Mouse (Mus musculus): ENCODE measurements around the gene Dzip1.

Dzip1 gene

DNA sequence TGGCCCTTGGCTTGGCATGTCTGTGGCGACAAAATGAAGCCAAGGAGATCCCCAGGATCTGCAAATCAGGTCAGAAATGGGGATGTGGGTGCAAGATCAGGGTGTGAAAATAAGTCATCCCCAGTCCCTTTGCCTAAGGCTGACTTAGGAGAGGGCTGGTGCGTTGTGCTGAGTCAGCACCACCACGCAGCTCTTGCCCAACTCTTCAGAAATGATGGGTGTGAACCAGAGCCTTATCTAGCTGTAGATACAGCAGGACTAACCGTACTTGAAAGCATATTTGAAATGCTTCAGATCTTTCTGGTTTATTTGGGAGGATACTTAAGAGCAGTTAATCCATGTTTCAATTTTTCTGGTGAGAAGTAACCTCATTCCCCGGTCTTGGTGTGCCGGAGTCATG, 55.5 kb downstream of the Dzip1 start:
- DNase-seq (ENCODE audit: low spot score in 2 of 2), result no peak

DNA sequence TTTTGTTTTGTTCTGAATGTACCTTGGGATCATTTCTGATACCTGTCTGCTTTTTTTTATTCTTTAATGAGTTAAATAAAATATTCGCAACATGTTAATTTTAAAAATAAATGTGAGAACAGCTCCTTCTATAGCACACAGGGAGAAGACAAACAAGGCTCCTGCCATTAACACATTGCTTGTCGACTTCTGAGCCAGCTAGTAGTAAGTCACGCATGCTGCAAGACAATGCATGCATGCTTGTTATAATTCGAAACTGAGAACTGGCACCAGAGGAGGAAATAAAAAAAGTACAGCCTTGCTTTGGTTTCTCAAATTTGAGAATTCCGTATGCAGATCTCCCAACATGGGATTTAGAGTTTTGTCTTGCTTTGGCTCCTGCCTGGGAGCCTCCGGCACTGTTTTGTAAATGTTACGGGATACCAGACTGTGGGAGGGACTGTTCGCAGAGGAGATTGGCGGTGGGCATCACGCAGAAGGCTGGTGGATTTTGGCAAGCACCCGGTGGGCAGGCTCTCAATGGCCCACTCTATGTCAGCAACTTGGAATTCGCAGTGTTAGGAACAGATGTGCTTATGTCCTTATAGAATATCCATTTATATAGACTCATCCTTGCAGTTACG, 57.0 kb downstream of the Dzip1 start:
- no peak for DNase-seq (ENCODE audit: low spot score in 2 of 2)

DNA sequence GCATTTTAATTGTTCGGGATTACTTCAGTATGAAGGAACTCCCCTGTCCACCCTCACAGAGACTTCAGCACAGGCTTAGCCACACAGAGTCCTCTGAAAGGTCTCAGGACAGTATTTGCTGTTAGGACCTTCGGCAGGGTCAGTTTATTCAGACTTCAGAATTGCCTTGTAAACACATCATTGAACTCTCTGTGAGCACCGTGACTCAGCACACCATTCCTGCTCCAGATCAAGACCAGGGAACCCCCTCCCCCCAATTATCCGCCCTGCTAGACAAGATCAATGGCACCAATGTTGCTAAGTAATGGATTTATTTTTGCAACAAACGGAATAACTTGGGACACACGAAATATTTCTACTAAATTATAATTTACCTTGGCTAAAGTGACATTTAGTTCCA, 57.9 kb downstream of the Dzip1 start:
- no peak for DNase-seq (ENCODE audit: low spot score in 2 of 2)

DNA sequence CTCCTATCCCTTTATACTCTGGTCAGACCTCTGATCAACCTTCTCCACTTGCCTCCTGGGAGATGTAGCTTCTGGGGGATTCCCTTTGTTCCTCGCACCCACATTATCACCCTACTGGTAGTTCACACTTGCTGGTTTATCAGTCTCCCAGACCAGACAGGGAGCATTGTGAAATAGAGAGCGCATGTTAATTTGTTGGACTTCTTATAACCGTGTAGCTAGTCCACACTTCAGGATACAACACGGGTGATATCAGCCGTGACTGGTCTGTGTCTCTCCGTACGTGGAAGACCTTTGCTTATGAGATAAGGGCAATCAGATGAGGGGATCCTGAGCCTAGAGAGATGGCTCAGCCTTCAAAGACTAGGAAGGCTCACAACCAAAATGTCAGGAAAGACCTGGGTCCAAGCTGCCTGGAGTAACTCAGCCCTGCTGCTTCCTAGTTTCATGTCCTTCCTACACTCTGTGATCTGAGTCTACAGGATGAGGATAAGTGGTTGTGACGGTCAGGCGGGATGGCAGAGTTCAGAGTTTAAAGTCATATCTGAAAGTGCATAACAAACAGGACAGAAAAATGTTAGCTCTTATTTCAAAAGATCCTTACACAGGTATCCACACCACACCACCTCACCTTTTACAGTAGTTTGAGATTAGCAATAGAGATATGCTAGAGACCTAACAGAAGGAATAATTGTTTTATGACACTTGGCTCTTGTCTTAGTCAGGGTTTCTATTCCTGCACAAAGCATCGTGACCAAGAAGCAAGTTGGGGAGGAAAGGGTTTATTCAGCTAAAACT, 59.0 kb downstream of the Dzip1 start:
- DNase-seq (ENCODE audit: low spot score in 2 of 2), result no peak

DNA sequence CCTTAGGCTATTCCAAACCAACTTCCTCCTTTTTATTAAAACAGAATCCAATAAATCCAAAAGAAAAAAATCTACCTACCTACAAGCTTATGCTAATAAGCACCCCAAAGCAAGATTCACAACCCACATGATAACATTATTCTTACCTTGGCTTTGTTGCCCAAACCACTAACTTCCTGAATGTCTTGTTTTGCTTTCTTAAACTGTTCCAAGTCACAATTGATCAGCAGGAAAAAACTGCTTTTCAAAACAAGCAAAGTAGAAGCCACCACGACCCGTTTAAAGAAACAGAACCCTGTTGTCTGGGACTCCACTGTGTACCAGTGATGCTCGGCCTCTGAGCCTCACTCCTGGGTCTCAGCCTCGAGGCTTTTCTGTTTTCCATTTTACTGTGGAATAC, 60.4 kb downstream of the Dzip1 start:
- no peak for DNase-seq (ENCODE audit: low spot score in 2 of 2)

DNA sequence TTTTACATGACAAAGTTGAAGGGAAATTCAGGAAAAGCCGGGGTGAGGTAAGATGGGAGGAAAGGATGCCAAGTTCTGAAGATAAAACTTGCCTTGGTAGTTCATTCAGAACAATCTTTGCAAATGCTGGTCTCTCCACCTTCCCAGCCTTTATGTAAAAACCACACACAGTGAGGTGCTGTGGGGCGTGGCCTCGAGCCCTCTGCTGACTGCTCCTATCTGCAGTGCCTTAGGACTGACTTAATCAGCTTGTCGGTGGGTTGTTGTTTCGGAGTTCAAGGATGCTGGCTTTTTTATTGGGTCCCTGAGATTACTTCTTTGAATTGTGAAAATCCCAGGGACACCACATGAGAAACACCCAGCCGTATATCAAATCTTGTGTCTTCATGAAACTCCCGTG, 63.0 kb downstream of the Dzip1 start:
- no peak for DNase-seq (ENCODE audit: low spot score in 2 of 2)

DNA sequence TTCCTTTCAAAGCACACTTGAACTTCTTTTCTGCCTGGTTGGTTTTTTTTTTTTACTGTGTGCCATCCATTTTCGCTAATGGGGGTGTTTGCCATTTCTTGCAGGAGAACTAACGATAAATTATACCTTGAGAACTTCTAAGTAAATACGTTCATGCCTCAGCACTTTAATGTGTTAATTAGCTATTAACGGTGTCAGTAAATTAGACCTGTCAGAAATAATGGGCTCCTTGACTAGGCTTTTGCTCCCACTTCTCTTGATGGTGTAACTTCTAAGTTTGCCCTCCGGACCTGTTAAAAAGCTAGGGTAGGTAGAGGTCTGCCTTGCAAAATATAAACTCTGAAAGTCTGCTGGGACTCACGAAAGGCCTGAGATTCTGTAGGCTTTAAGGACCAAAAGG, 66.9 kb downstream of the Dzip1 start:
- DNase-seq (ENCODE audit: low spot score in 2 of 2), result no peak

DNA sequence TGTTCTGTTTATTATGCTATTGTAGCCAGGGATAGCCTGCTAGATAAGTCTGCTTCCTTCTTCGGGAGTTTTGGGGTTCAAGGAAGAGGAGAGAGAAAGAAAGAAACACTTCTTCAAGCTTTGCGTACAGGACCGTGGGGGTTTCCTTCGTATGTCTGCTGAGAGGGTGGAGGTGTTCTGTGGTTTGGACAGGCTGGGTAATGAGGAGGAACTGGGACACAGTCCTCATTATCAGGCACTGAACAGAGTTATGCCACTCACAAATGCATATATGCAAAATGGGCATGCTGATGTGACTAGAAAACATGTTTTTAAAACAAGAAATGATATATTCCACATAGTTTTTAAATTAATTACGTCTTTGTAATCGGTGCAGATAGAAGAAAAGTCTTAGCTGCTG, 68.7 kb downstream of the Dzip1 start:
- no peak for DNase-seq (ENCODE audit: low spot score in 2 of 2)

DNA sequence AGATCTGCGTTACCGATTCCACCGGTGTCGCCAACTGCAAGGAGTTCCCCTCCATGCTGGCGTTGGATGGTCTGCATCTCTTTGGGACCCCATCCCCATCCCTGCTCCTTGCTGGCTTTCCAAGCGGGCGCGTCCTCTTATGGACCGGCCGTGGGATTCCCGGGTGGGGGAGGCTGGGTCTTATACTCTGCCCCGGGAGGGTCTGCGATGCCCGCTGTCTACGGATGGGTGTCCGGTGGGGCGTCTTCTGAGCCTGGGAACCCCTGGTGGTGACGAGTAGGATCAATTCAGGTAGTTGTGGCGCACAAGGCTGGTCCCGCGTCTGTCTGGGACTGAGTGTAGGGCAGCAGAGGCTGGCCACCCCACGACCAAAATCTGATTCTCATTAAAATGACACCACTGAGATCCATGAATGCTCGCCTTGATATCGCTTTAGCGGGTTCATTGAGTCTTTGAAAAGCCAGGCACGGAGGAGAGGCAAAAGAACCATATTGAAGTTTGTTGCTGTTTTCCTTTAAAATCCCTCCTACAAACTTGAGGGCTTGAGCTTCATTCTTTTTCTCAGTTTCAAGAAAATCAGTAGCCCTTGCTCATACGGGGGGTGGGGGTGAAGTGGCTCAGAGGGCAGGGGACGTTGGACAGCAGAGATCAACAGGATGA, 70.0 kb downstream of the Dzip1 start:
- DNase-seq (ENCODE audit: low spot score in 2 of 2), result peak; percentile 16 to 39

DNA sequence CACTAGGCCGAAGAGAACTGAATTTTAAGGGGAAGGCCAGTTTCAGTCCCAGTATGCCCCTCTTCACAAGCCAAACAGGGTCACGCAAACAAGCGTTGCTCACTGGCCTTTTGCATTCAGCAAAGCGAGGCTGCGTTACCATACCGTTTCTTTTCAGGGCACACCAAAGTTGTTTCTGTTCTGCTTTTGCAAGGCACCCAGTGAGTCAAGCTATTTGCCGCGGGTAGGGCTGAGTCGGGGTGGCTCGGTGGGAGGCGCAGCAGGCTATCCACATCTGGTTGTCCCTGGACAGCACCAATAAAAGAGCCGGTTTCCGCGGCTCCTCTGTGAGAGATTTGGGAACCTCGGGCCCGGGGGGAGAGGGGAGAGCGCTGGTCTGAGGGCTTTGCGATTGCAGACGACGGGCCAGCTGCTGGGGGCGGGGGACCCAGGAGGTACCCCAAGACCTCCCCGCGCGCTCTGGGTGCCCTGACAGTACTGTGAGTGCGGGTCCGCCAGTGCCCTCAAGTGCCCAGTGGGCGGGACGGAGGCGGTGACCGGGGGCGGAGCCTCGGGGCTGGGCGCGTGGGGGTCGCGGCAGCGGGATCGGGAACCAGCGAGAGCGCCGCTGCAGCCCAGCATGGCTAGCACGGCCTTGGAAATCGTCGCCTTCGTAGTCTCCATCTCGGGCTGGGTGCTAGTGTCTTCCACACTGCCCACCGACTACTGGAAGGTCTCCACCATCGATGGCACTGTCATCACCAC, 70.7 kb downstream of the Dzip1 start:
- DNase-seq (ENCODE audit: low spot score in 2 of 2), result peak; percentile 17 to 32

DNA sequence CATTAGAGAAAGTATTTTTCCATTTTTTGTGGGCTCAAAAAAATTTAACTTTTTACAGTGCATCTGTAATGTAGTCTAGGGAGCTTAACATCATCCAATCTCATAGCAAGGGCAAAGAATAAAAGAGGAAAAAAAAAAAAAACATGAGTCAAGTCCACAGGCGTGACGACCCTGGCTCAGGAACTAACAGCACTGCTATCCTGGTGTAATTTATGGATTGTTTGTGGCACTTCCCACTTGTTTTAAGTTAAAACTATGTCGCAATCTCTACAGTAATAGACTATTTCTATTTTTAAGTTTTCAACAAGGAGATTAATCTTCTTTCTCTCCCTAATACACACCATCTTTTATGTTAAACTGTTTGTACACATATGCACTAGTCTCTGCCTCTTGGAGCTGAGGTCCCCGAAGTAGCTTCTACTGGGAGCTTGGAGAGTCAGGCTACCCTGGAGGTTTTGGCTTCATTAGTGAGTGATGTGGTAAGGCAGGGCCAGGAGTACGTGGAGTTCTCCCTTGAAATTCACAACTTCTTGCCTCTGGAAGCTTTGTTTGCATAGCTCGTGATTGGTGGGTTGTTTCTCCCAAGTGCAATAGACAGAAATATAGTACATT, 73.7 kb downstream of the Dzip1 start:
- no peak for DNase-seq (ENCODE audit: low spot score in 2 of 2)

DNA sequence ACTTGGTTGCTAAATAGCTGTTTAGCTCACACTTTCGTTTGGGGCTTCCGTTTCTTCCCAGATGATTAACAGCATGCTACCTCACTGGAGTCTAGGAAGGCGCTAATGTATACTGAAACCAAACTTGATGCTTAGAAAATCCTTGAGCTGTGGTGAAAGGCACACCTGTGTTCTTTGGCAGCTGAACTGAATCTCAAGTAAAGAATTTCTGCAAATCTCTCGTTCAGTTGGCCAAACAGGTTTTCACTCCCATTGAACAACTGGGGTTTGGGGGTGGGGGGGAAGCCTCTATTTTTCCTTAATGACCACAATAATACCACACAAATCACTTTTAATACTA, 74.6 kb downstream of the Dzip1 start:
- DNase-seq (ENCODE audit: low spot score in 2 of 2), result no peak

DNA sequence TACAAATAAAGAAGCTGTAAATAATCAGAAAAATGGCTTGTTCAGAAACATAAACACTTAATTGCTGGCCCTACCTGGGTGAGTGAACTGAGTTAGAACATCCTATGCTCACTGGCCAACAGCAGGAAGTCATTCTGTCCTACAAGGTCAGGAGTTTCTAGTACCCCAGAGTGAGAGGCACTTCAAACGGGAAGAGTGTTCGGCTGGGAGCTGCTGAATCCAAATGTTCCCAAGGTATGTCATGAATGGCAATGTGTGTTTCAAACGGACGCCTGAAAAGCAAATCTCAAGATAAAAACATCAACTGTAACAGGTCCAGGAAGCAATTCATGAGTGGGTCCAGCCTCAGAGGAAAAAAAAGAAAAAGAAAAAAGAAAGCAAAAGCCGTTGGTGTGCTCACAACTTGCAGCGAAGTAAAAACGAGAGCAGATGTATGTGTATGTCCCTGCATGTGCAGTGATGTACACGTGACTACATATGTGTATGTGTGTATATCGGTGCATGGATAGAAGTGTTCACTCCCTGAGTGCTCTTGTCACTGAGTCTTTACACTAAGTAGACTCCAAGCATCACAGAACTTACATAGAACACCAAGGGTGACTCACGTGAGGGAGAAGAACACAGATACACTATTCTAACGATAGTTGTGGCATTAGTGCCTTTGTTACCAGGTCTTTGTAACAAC, 75.1 kb downstream of the Dzip1 start:
- no peak for DNase-seq (ENCODE audit: low spot score in 2 of 2)

DNA sequence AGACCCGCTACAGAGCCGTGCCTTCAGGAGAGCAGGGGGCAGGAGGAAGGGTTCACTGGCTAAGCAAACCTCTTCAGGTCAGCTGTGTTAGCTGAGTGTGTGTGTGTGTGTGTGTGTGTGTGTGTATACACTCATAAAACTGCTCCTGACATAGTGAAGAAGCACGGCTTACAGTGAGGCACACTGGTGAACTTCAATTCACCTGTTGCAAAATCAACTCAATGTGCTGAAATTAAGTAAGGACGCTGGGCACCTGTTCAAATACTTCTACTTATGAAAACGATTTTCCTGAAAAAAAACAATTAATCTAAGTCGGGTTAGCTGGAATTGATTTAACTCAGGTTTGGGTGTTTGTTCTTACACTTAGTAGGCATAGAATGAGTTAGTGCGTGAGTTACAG, 77.1 kb downstream of the Dzip1 start:
- no peak for DNase-seq (ENCODE audit: low spot score in 2 of 2)

DNA sequence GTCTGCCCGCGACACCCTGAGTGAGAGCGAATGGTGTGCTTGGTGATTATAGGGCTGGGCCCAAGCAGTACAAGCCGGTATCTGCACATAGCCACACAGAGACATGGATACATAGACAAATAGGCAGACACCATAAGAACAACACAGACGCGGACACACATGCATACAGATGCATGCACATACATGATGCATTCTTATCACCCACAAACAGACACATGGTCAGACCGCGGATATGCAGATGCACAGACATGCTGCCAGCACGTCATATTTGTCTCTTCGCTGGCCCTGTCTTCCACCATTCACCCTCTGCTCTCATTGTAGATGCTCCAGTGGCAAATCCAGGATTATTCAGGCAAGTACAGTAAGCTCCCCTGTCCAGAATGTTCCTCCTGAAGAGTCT, 78.4 kb downstream of the Dzip1 start:
- DNase-seq (ENCODE audit: low spot score in 2 of 2), result no peak

DNA sequence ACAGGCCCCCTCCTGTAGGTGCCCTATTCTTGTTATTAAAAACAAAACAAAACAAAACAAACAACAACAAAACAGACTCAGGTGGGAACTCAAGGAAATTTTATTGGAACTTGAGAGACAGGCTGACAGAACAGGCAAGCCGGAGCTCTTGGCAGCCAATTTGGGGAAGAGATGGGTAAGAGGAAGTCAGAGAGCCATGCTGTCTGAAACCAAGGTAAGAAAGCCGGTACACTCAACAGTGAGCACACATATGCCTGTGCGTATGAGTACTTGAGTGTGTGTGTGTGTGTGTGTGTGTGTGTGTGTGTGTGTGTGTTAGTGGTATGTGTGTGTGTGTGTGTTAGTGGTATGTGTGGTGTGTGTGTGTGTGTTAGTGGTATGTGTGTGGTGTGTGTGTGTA, 82.9 kb downstream of the Dzip1 start:
- DNase-seq (ENCODE audit: low spot score in 2 of 2), result no peak

DNA sequence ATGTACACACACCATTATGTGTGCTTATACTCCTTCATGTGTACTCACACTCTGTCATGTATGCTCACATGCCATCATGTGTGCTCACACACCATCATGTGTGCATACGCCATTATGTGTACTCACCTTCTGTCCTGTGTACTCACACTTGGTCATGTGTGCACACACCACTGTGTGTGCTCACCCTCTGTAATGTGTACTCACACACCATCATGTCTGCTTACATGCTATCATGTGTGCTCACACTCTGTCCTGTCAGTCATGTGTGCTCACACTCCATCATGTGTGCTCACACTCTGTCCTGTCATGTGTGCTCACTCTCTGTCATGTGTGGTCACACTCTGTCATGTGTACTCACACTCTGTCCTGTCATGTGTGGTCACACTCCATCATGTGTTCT, 85.2 kb downstream of the Dzip1 start:
- no peak for DNase-seq (ENCODE audit: low spot score in 2 of 2)

DNA sequence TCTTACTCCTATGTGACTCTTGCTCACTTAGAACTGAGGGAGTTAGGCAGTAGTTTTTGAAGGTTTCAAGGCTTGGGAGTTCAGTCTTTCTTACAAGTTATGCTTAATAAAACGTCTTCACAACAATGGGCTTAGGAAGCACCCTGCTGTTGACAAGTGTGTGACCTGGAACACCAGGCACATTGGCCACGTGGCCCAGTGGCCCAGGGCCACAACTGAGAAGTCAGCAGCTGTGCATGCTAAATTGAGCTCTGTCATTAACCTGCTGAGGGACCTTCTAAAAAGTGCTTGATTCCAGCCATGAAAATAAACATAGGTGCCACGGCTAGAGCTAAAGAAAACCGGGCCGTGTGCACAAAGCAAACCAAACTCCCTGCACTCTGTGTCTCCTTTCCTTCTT, 85.8 kb downstream of the Dzip1 start:
- DNase-seq (ENCODE audit: low spot score in 2 of 2), result no peak

DNA sequence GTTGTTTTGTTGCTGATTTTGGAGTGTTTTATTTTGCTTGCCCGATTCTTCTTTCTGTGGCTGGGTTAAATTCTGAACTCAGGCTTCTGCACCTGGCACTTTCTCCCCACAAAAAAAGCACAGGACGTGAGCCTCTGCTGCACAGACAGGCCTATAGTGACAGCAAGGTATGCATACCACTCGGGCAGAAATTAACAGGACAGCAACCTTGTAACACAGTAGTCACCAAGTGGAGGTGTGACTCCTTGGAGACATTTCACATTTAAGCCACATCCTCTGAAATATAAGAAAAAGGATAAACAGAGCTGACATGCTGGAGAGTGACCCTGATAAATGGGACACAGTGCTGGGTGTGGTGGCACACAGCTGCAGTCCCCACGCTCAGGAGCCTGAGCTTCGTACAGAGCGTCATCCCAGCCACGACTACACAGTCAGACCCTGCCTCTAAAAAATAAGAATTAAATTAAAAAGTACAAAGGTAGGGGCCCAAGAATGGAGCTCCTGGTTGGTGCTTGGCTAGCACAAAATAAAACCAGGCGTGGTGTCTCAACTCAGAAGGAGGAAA, 86.6 kb downstream of the Dzip1 start:
- peak; percentile 42 to 45 for DNase-seq (ENCODE audit: low spot score in 2 of 2)

DNA sequence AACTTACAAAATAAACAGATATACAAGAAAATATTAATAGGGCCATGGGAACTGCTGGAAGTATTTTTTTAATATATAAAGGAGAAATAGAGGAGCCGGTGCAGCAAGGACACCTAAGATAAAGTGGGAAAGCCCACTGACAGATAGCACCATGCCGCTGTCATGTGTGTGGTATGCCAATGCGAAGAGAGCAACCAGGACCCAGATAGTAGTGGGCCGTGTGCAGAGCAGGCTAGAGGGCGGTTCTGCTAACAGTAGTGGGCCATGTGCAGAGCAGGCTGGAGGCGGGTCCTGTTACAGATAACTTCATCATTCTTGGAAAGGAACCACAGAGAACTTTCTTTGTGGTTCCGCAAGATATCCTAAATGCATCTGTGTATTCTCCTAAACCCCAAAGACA, 88.5 kb downstream of the Dzip1 start:
- no peak for DNase-seq (ENCODE audit: low spot score in 2 of 2)

DNA sequence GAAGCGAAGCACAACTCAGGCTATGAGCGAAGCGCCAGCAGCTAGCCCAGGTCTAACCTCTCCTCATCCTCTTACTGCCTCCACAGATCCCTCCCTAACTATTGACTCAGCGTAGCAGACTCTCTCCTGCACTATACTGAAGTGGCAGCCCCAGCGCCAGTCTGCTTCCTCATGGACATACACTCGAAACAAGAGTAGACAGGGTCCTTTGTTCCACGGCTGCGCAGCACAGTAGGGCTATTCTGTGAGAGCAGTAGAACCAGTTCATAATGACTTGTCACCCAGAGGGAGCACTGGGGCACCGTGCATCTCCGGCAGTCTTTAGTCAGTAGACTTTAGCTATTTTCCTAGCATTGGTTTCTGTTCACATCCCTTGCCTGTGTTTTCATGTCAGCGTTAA, 89.1 kb downstream of the Dzip1 start:
- no peak for DNase-seq (ENCODE audit: low spot score in 2 of 2)

All from thymus, postnatal 10 days (tissue).